Mouse (Mus musculus): Measurements from ENCODE around the gene Usp34.
"Not testable (repeated sequence)": the region's sequence is repeated elsewhere in the genome, so short reads cannot be mapped to it uniquely, and the experiment has no call there.

Usp34 gene

GRCm38 (mm10) chr11:23497335-23497717, 190.6 kb downstream of the Usp34 start:
- in situ Hi-C loops (cut with MboI; ENCODE audit: low sequenced_read_pairs) = no loop called here

DNA sequence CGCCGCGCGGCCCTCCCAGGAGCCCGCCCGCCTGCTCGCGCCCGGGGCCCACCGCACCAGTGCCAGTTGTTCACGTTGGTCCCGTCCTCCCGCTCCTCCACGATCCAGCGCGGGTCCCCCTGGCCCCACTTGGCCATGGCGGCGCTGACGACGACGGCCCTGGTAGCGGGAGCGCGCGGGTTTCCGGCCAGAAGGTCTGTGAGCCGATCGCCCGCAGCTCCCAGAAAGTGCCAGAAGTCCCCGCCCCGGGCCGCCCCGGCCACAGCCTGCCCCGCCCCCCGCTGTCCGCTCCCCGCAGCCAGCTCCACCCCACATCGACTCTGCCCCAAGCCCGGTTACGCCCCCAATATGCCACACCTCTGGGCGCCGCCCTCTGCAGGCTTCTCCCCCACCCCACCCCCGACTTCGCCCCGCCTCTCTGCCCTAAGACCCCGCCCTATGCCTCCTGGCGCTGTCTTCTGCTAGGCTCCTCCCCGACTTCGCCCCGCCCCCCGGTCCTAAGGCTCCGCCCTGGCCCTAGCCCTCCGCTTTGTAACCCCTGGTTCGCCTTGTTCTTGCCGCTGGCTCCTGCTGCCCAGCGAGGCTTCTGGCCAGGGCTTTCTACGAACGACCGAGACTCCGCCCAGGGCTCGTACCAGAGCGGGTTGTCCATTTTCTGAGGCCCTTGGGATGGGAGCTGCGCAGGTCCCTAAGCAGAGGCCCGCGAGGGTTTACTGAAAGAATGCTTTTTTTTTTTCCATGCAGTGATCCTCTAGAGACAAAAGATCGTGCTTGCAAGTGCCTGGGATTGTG, 191.2 kb downstream of the Usp34 start, which contains the start of gene Ahsa2:
Gene Ahsa2 (minus strand): TSS at position 313 of the 792 bp plus-strand sequence.
- in situ Hi-C loops (cut with MboI; ENCODE audit: low sequenced_read_pairs) = no loop called here

GRCm38 (mm10) chr11:23498609-23499008, 191.9 kb downstream of the Usp34 start:
- in situ Hi-C loops (cut with MboI; ENCODE audit: low sequenced_read_pairs) = no loop called here

DNA sequence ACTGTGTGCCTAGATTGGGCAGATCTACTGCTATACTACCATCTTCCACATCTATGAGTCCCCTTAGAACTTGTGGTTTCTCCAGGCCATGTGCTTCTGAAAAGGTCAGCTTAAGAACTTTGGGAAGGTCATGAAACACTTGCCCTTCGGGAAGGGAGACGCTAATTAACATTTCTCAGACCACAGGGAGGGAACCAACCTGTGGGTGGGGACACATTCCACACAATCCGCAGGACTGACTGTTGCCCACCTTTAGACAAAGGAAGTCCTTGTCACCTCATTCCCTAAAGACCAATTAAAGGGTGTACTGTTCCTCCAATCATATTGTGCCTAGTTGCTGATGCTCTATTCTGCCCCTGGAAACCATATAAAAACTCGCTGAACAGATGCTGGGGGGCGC, 198.1 kb downstream of the Usp34 start:
- in situ Hi-C loops (cut with MboI; ENCODE audit: low sequenced_read_pairs) = not testable (repeated sequence)

GRCm38 (mm10) chr11:23514785-23515184, 208.1 kb downstream of the Usp34 start:
- in situ Hi-C loops (cut with MboI; ENCODE audit: low sequenced_read_pairs) = not testable (repeated sequence)

DNA sequence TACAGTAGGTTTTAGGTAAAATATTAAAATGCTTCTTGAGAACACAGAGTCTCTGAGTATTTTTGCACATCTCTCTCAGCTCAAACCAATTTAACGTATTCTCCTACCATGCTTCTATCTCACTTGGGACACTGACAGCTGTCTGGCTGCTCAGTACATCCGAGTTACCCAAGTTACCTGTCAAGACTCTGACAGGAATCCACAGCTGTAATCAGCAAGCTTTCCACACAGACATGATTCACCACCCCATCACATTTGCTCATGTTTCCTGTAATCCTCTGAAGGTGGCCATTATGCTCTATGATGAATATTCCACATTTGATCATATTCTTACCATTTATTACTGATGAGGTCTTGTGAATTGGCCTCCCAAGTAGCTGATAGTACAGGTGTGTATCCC, 208.6 kb downstream of the Usp34 start:
- in situ Hi-C loops (cut with MboI; ENCODE audit: low sequenced_read_pairs) = no loop called here

DNA sequence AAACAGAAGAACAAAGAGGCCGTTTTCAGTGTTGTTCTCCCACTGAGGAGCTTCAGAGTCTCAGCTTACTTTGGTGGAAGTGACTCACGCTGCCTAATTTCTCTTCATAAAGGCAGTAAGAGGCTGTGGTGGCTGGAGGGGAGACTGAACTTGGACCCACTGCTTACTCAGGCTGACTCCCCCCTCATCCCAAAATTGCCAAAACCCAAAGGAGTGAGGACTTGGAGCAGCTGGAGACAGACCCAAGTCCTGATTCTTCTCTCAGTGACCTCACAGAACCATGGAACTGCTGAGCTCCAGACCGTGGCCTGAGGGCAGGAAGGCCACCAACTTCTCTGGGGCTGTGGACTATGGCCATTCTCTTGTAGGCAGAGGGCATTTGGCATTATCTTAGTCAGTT, 212.3 kb downstream of the Usp34 start:
- in situ Hi-C loops (cut with MboI; ENCODE audit: low sequenced_read_pairs) = no loop called here

- in situ Hi-C loops (cut with MboI; ENCODE audit: low sequenced_read_pairs) = no loop called here
Measured at GRCm38 (mm10) chr11:23520473-23521205, 213.9 kb downstream of the Usp34 start, which contains the start of gene 1700093K21Rik. Gene 1700093K21Rik (minus strand): TSS chr11:23521155.

- in situ Hi-C loops (cut with MboI; ENCODE audit: low sequenced_read_pairs) = no loop called here
Measured at GRCm38 (mm10) chr11:23537446-23537845, 230.8 kb downstream of the Usp34 start.

Measured in CH12F3 (cell line).